Mouse (Mus musculus): Measurements from ENCODE around the gene Zfp609. TPM values are rescaled to one million over a fixed set of nuclear protein-coding genes. Genes with fewer than 3 reads are reported as not detected.

Gene Zfp609
- total and polyA plus RNA-seq, 2 experiments from 2014 or later: 5.6 to 10.2 TPM

DNA sequence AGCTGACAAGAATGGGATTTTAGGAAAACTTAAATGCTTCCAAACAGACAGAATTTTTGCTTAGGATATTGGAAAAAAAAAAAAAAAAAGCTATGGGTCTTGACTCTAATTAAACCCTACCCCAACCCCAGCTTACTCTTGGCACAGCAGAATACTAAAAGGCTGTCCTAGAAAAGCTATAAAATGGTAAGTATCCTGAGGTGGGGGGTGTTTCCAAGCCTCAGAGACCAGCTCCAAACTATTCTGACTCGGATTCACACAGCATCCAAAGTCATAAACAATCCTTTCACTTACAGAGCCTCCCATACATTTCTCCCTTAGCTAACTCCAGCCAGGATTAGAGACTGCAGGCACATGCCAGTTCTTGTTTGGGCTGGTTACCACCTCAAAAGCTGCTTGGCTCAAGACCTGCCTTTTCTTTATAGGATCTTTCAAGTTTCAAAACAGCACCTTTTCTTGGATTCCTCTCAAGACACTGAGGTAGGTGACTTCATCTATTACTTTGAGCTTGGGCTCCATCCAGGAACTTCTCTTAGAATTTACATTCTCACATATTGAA, 50.4 kb downstream of the Zfp609 start:
- Histone ChIP-seq H3K36me3 (ENCODE audit: insufficient read depth, low read length) (no peaks in the 10 kb centered on the region), H3K9ac (replicated peaks; ENCODE audit: low read length) (no peak overlapping the region), H3K9me3 (ENCODE audit: low read length) (no peaks in the 10 kb centered on the region), H3K4me2 (ENCODE audit: low read depth, low read length) (no peak overlapping the region), H3K4me3 (ENCODE audit: low read length) (no peak overlapping the region), H3K27me3 (ENCODE audit: insufficient read depth, low read length) (no peaks in the 10 kb centered on the region), H3K27ac (no peak overlapping the region; the same call in 1 of the 2 replicates), H3K4me1 (ENCODE audit: insufficient read depth, low read length) (no peaks in the 10 kb centered on the region; the same call in 1 of the 2 replicates)
- TF ChIP-seq CTCF (IDR thresholded peaks at IDR 0.05; ENCODE audit: low read depth): no peak
- ATAC-seq (no peak), DNase-seq (ENCODE audit: low spot score) (no peak)
- WGBS: 11% methylated on average over 1 of the region's 1 CpGs

DNA sequence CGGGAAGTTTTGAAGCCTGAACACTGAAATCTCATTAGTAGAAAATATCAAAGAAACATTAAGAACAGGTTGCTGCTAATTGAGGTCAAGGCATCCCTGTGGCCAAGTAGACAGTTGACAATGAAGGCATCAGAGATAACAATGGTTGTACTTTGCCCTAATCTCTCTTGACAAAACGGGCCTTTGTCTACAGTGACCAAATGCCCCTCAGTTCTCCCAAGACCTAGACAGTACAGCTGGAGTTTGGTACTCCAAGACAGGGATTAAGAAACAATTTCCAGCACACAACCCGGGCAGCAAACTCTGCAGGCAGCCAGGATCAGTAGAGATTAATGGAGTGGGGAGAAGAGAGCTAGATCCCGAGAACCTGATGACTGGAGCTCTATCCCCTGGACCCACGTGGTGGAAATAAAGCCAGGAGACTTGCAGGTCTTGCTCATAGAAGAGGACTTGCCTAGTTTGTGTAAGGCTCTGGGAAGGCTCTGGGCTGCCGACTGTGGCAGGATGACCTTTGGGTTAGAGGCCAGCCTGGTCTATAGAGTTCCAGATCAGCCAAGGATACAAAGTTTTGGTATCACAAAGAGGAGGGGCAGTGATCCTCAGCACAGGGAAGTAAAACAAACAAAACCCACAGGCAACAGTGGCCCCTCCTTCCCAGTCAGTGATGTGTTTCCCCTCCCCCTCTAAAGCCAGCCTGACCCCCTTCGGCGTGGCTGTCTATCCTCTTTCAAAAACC, 51.1 kb downstream of the Zfp609 start:
- H3K4me3 ChIP-seq (ENCODE audit: low read length): no peak overlapping the region
- ATAC-seq: no peak
- whole genome bisulfite sequencing: 19% methylated on average over 8 of the region's 8 CpGs
- H3K9ac ChIP-seq (replicated peaks; ENCODE audit: low read length): no peak overlapping the region
- no peak for TF ChIP-seq CTCF (IDR thresholded peaks at IDR 0.05; ENCODE audit: low read depth)
- no peak overlapping the region for H3K4me2 ChIP-seq (ENCODE audit: low read depth, low read length)
- H3K4me1 ChIP-seq (ENCODE audit: insufficient read depth, low read length): peaks cover 1% of the 10 kb centered on the region; the same call in 1 of the 2 replicates
- no peak for DNase-seq (ENCODE audit: low spot score)
- no peaks in the 10 kb centered on the region for H3K36me3 ChIP-seq (ENCODE audit: insufficient read depth, low read length)
- H3K27ac ChIP-seq: no peak overlapping the region
- H3K27me3 ChIP-seq (ENCODE audit: insufficient read depth, low read length): no peaks in the 10 kb centered on the region
- no peaks in the 10 kb centered on the region for H3K9me3 ChIP-seq (ENCODE audit: low read length)

DNA sequence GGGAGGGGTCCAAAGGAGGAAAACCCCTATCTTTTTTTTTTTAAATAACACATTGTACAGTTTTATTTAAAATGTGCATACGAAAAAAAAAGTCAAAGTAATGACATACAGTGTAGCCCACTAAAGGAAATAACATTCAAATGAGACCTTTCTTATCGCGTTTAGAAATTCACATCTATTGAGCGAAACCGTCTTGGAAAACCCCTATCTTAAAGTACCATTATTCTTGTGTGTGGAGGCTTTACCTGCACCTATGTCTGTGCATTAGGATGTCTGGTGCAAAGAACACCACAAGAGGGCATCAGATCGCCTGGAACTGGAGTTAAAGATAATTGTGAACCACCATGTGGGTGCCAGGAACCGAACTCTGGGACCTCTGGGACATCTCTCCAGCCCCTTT, 53.6 kb downstream of the Zfp609 start:
- Histone ChIP-seq H3K27ac (no peak overlapping the region), H3K4me3 (ENCODE audit: low read length) (no peak overlapping the region), H3K4me1 (ENCODE audit: insufficient read depth, low read length) (peaks cover 6% of the 10 kb centered on the region; the same call in 1 of the 2 replicates), H3K36me3 (ENCODE audit: insufficient read depth, low read length) (no peaks in the 10 kb centered on the region), H3K9ac (replicated peaks; ENCODE audit: low read length) (no peak overlapping the region), H3K4me2 (ENCODE audit: low read depth, low read length) (no peak overlapping the region), H3K27me3 (ENCODE audit: insufficient read depth, low read length) (no peaks in the 10 kb centered on the region), H3K9me3 (ENCODE audit: low read length) (no peaks in the 10 kb centered on the region)
- TF ChIP-seq CTCF (IDR thresholded peaks at IDR 0.05; ENCODE audit: low read depth): no peak
- DNase-seq (ENCODE audit: low spot score) (no peak), ATAC-seq (no peak)
- WGBS: 94% methylated on average over 7 of the region's 7 CpGs

DNA sequence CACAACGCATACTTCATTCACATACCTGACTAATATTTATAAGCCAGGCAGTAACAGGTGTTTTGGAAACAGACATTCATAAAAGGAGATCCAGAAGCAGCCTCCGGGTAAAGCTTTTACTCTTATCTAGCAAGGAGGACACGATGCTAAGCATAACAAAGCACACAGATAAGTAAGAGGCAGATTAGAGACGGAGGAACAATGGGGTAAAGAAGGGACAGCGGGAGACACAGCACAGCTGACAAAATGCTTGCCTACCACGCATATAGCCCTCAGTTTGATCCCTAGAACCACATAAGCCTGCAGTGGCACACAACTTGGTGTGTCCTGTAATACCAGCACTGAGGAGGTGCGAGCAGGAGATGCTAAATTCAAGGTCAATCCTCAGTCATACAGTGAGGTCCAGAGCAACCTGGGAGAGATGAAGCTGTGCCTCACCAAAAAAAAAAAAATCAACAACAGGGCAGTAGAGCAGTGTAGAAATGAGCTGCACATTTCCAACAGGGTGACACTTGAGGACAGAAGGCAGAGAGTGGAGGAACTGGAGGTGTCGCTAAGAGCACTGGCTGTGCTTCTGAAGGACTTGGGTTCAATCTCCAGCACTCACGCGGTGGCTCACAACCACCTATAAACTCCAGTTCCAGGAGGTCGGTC, 56.2 kb downstream of the Zfp609 start:
- H3K9me3 ChIP-seq (ENCODE audit: low read length): no peaks in the 10 kb centered on the region
- 29% methylated on average over 11 of the region's 11 CpGs for WGBS
- H3K36me3 ChIP-seq (ENCODE audit: insufficient read depth, low read length): no peaks in the 10 kb centered on the region
- no peaks in the 10 kb centered on the region for H3K27me3 ChIP-seq (ENCODE audit: insufficient read depth, low read length)
- TF ChIP-seq CTCF (IDR thresholded peaks at IDR 0.05; ENCODE audit: low read depth): no peak
- no peak overlapping the region for H3K4me2 ChIP-seq (ENCODE audit: low read depth, low read length)
- no peak overlapping the region for H3K27ac ChIP-seq
- H3K9ac ChIP-seq (replicated peaks; ENCODE audit: low read length): no peak overlapping the region
- peaks cover 6% of the 10 kb centered on the region; the same call in 1 of the 2 replicates for H3K4me1 ChIP-seq (ENCODE audit: insufficient read depth, low read length)
- no peak overlapping the region for H3K4me3 ChIP-seq (ENCODE audit: low read length)
- ATAC-seq (no peak), DNase-seq (ENCODE audit: low spot score) (no peak)

DNA sequence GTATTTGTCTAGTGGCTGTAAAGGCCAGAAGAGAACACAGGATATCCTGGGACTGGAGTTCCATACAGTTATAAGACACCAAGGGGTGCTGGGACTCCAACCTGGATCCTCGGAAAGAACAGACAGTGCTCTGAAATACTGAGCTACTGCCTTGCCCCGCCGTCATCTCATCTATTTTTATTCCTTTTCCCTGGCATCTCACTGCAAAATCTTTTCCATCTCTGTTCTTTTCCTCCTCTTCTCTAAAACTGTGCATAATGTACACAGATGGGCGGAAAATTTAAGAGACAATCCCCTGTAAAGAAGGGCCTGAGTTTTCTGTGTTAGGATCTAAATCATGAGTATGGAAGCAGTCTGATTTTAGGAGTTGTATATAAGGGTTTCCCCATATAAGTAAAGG, 64.6 kb downstream of the Zfp609 start:
- no peak overlapping the region for H3K4me3 ChIP-seq (ENCODE audit: low read length)
- H3K9ac ChIP-seq (replicated peaks; ENCODE audit: low read length): no peak overlapping the region
- no peak for TF ChIP-seq CTCF (IDR thresholded peaks at IDR 0.05; ENCODE audit: low read depth)
- H3K27ac ChIP-seq: no peak overlapping the region
- DNase-seq (ENCODE audit: low spot score): no peak
- no peak overlapping the region for H3K4me2 ChIP-seq (ENCODE audit: low read depth, low read length)
- H3K4me1 ChIP-seq (ENCODE audit: insufficient read depth, low read length): 0 out of 2 replicates have a peak, but pooled peaks cover 7% of the 10 kb centered on the region
- H3K36me3 ChIP-seq (ENCODE audit: insufficient read depth, low read length): no peaks in the 10 kb centered on the region
- H3K27me3 ChIP-seq (ENCODE audit: insufficient read depth, low read length): no peaks in the 10 kb centered on the region
- ATAC-seq: no peak
- 94% methylated on average over 4 of the region's 4 CpGs for WGBS
- no peaks in the 10 kb centered on the region for H3K9me3 ChIP-seq (ENCODE audit: low read length)

DNA sequence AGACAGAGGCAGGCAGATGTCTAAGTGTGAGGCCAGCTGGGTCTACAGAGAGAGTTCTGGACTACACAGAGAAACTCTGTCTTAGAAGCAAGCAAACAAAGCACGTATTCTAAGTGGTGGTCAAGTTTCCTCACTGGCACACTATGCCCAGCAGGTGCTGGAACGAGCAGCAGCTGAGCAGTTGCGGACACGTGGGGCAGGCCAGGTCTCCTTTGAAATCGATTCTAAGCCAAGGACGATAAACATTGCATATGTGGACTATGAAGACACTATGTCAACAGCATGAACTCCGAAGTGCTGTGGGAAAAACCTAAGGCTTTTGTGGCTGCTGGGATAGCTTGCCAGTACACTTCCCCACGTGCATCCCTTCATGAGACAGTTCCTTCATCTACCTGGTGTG, 67.4 kb downstream of the Zfp609 start:
- Histone ChIP-seq H3K4me1 (ENCODE audit: insufficient read depth, low read length) (peaks cover 14% of the 10 kb centered on the region; the same call in 1 of the 2 replicates), H3K27me3 (ENCODE audit: insufficient read depth, low read length) (no peaks in the 10 kb centered on the region), H3K27ac (no peak overlapping the region), H3K4me3 (ENCODE audit: low read length) (no peak overlapping the region), H3K9me3 (ENCODE audit: low read length) (no peaks in the 10 kb centered on the region), H3K9ac (replicated peaks; ENCODE audit: low read length) (no peak overlapping the region), H3K4me2 (ENCODE audit: low read depth, low read length) (no peak overlapping the region), H3K36me3 (ENCODE audit: insufficient read depth, low read length) (no peaks in the 10 kb centered on the region)
- 62% methylated on average over 8 of the region's 8 CpGs for WGBS
- ATAC-seq: no peak
- no peak for DNase-seq (ENCODE audit: low spot score)
- no peak for TF ChIP-seq CTCF (IDR thresholded peaks at IDR 0.05; ENCODE audit: low read depth)

Measured in hindbrain, postnatal 0 days (tissue).